Mouse (Mus musculus): ENCODE measurements at regions not wholly inside any gene's neighbourhood (a gene's known extent, or its start where the extent isn't known, plus 50 kb on each side); places are given as distances from the start of the nearest gene placed in this dataset.
"Not testable (repeated sequence)": the region's sequence is repeated elsewhere in the genome, so short reads cannot be mapped to it uniquely, and the experiment has no call there.

DNA sequence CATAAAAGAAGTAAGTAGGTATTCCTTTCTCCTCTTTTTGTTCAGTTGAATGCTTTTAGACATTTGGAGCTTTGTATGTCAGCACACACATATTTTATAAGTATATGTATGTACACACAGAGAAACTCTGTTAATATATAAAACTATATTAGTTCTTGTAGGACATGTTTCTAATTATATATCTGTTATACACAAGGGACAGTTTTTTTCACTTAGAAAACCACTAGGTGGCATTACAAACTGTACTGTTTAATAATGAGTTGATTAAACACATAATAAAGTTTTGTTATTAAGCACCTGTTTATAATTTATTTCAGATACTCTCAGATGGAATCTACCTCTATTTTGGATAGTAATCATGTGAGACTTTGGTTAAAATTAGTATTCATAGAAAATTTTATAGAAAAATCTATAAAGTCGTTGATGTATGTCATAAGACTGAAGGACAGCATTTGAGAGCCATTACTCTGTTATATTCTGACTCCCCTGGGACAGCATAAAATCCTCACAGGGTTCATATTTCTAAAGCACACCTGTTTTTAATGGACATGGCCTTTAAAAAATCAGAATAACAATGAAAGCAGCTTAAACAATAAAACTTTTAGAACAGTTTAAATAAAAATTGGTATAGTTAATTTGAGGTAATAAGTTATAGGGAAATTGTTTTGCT, 158.4 kb upstream of the Gm21293 start:
- ATAC-seq (ENCODE audit: low FRiP score, low read depth) (peak; percentile 57), DNase-seq (ENCODE audit: low spot score) (peak; percentile 42)
- Histone ChIP-seq H3K9ac (ENCODE audit: low read depth, low read length, severe bottlenecking) (no peak overlapping the region), H3K9me3 (ENCODE audit: control insufficient read depth, low read length) (no peaks in the 10 kb centered on the region), H3K27me3 (ENCODE audit: control insufficient read depth, insufficient read depth, low read length) (no peaks in the 10 kb centered on the region), H3K27ac (replicated peaks; ENCODE audit: low read depth, low read length) (no peak overlapping the region), H3K4me2 (replicated peaks; ENCODE audit: low read depth, low read length, severe bottlenecking) (no peak overlapping the region), H3K36me3 (ENCODE audit: control insufficient read depth, insufficient read depth, low read length) (no peaks in the 10 kb centered on the region), H3K4me1 (ENCODE audit: control insufficient read depth, insufficient read depth, low read length) (peaks cover 2% of the 10 kb centered on the region; the same call in 1 of the 2 replicates), H3K4me3 (replicated peaks; ENCODE audit: low read length) (no peak overlapping the region)
- 17% methylated on average over 1 of the region's 1 CpGs for WGBS
- no peak for TF ChIP-seq POLR2A (IDR thresholded peaks at IDR 0.05; ENCODE audit: borderline replicate concordance, extremely low read depth, insufficient read depth, insufficient read length)

DNA sequence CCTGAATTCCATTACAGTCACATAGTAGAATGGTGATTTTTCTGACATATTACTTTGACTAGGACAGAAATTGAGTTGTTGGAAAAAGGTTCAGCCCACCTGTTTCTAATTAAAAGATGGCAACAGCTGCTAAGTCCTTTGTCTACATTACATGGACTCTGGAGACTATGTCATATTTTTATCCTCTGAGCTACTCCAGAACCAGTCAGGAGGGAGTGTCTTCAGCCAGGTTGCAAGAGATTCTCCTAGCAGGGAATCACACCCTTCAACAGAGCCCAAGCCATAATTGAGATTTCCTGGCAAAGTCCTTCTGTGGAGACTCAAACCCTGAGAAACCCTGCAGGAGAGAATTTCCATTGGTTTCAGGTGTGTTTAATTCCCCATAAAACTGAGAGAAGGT, 123.2 kb upstream of the Gm21293 start:
- Histone ChIP-seq H3K27me3 (ENCODE audit: control insufficient read depth, insufficient read depth, low read length) (no peaks in the 10 kb centered on the region), H3K4me3 (replicated peaks; ENCODE audit: low read length) (no peak overlapping the region), H3K27ac (replicated peaks; ENCODE audit: low read depth, low read length) (no peak overlapping the region), H3K9ac (ENCODE audit: low read depth, low read length, severe bottlenecking) (no peak overlapping the region), H3K4me2 (replicated peaks; ENCODE audit: low read depth, low read length, severe bottlenecking) (no peak overlapping the region), H3K9me3 (ENCODE audit: control insufficient read depth, low read length) (no peaks in the 10 kb centered on the region), H3K36me3 (ENCODE audit: control insufficient read depth, insufficient read depth, low read length) (no peaks in the 10 kb centered on the region), H3K4me1 (ENCODE audit: control insufficient read depth, insufficient read depth, low read length) (no peaks in the 10 kb centered on the region)
- TF ChIP-seq POLR2A (IDR thresholded peaks at IDR 0.05; ENCODE audit: borderline replicate concordance, extremely low read depth, insufficient read depth, insufficient read length), result no peak
- ATAC-seq (ENCODE audit: low FRiP score, low read depth), result peak; percentile 44; the same call in 1 of the 2 replicates
- DNase-seq (ENCODE audit: low spot score), result peak; percentile 43

DNA sequence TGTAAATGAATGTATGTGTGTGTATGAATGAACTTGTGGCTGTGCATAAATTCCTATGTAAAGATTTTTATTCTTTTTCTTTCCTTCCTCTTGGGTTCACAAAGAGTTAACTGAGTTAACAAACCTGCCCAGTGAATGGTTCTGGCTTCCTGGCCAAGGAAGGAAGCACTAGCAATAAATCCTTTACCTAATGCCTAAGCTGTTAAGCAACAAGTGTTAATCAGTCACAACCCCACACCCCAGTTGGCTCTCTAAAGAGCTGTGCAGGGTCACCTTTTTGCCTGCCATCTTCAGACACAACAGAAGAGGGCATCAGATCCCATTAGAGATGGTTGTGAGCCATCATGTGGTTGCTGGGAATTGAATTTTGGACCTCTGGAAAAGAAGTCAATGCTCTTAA, 121.2 kb upstream of the Gm21293 start:
- ATAC-seq (ENCODE audit: low FRiP score, low read depth), result no peak
- no peak for TF ChIP-seq POLR2A (IDR thresholded peaks at IDR 0.05; ENCODE audit: borderline replicate concordance, extremely low read depth, insufficient read depth, insufficient read length)

DNA sequence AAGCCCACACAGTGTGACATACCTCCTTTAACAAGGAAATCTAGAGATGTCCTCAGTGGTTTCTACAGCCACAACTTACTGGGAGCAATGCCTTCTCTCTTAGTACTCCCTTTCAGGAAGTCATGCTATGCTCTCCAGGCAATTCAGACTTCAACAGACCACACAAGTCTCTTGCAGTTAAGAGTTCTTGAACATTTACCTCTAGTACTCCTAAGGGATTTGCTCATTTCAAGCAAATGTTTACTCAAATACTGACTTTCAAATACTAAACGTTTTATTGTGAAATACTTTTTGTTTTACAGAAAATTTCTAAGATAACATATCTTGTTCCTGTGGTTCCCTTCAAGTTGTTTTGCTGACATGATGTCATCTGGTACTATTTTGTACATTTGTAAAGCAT, 114.6 kb upstream of the Gm21293 start:
- 45% methylated on average over 1 of the region's 1 CpGs for WGBS
- Histone ChIP-seq H3K36me3 (ENCODE audit: control insufficient read depth, insufficient read depth, low read length) (no peaks in the 10 kb centered on the region), H3K9me3 (ENCODE audit: control insufficient read depth, low read length) (no peaks in the 10 kb centered on the region), H3K27ac (replicated peaks; ENCODE audit: low read depth, low read length) (no peak overlapping the region), H3K9ac (ENCODE audit: low read depth, low read length, severe bottlenecking) (no peak overlapping the region), H3K27me3 (ENCODE audit: control insufficient read depth, insufficient read depth, low read length) (no peaks in the 10 kb centered on the region), H3K4me2 (replicated peaks; ENCODE audit: low read depth, low read length, severe bottlenecking) (no peak overlapping the region), H3K4me3 (replicated peaks; ENCODE audit: low read length) (no peak overlapping the region), H3K4me1 (ENCODE audit: control insufficient read depth, insufficient read depth, low read length) (no peaks in the 10 kb centered on the region)
- DNase-seq (ENCODE audit: low spot score) (no peak), ATAC-seq (ENCODE audit: low FRiP score, low read depth) (no peak)
- no peak for TF ChIP-seq POLR2A (IDR thresholded peaks at IDR 0.05; ENCODE audit: borderline replicate concordance, extremely low read depth, insufficient read depth, insufficient read length)

More for the DNA sequence above, 121.2 kb upstream of the Gm21293 start:
- no peaks in the 10 kb centered on the region for H3K9me3 ChIP-seq (ENCODE audit: control insufficient read depth, low read length)
- H3K27me3 ChIP-seq (ENCODE audit: control insufficient read depth, insufficient read depth, low read length), result no peaks in the 10 kb centered on the region
- no peak overlapping the region for H3K4me2 ChIP-seq (replicated peaks; ENCODE audit: low read depth, low read length, severe bottlenecking)
- no peak overlapping the region for H3K27ac ChIP-seq (replicated peaks; ENCODE audit: low read depth, low read length)
- no peaks in the 10 kb centered on the region for H3K4me1 ChIP-seq (ENCODE audit: control insufficient read depth, insufficient read depth, low read length)
- no peak overlapping the region for H3K4me3 ChIP-seq (replicated peaks; ENCODE audit: low read length)
- H3K36me3 ChIP-seq (ENCODE audit: control insufficient read depth, insufficient read depth, low read length), result no peaks in the 10 kb centered on the region
- no peak for DNase-seq (ENCODE audit: low spot score)
- H3K9ac ChIP-seq (ENCODE audit: low read depth, low read length, severe bottlenecking), result no peak overlapping the region

DNA sequence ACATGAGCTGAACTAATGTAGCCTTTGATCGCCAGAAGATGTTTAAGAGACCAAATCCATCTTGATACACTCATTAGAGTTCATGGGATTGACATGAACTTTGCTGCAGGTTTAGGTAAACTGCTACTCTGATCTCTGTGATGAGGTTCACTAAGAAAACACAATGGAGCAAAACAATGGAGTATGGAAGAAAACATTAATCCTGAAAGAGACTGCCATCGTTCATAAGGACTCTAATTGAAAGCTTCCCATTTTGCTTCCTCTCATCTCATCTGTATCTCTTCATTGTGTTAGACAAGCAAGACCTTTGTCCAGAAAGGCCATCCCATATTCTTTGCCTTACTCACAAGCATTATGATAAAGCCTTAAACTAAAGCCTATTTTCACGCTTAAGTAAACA, 110.0 kb upstream of the Gm21293 start:
- WGBS, result 84% methylated on average over 3 of the region's 3 CpGs
- no peak overlapping the region for H3K9ac ChIP-seq (ENCODE audit: low read depth, low read length, severe bottlenecking)
- H3K36me3 ChIP-seq (ENCODE audit: control insufficient read depth, insufficient read depth, low read length), result no peaks in the 10 kb centered on the region
- H3K4me3 ChIP-seq (replicated peaks; ENCODE audit: low read length), result no peak overlapping the region
- ATAC-seq (ENCODE audit: low FRiP score, low read depth) (no peak), DNase-seq (ENCODE audit: low spot score) (no peak)
- no peaks in the 10 kb centered on the region for H3K4me1 ChIP-seq (ENCODE audit: control insufficient read depth, insufficient read depth, low read length)
- no peaks in the 10 kb centered on the region for H3K9me3 ChIP-seq (ENCODE audit: control insufficient read depth, low read length)
- no peak for TF ChIP-seq POLR2A (IDR thresholded peaks at IDR 0.05; ENCODE audit: borderline replicate concordance, extremely low read depth, insufficient read depth, insufficient read length)
- no peak overlapping the region for H3K4me2 ChIP-seq (replicated peaks; ENCODE audit: low read depth, low read length, severe bottlenecking)
- no peaks in the 10 kb centered on the region for H3K27me3 ChIP-seq (ENCODE audit: control insufficient read depth, insufficient read depth, low read length)
- no peak overlapping the region for H3K27ac ChIP-seq (replicated peaks; ENCODE audit: low read depth, low read length)

- not testable (repeated sequence) for DNase-seq (ENCODE audit: low spot score); H3K9me3 ChIP-seq (ENCODE audit: control insufficient read depth, low read length); H3K4me3 ChIP-seq (replicated peaks; ENCODE audit: low read length); H3K27ac ChIP-seq (replicated peaks; ENCODE audit: low read depth, low read length); H3K27me3 ChIP-seq (ENCODE audit: control insufficient read depth, insufficient read depth, low read length); ATAC-seq (ENCODE audit: low FRiP score, low read depth); H3K4me2 ChIP-seq (replicated peaks; ENCODE audit: low read depth, low read length, severe bottlenecking); H3K9ac ChIP-seq (ENCODE audit: low read depth, low read length, severe bottlenecking); H3K36me3 ChIP-seq (ENCODE audit: control insufficient read depth, insufficient read depth, low read length); H3K4me1 ChIP-seq (ENCODE audit: control insufficient read depth, insufficient read depth, low read length)
- 85% methylated on average over 2 of the region's 2 CpGs for WGBS
Measured at GRCm38 (mm10) chr10:104041729-104042386, 100.9 kb upstream of the Gm21293 start.

Measured in limb, embryonic 14.5 days (tissue).